Mouse (Mus musculus) forebrain, embryonic 11.5 days (tissue): ENCODE results near the gene St6galnac6. TPM values are rescaled to one million over a fixed set of nuclear protein-coding genes. Genes with fewer than 3 reads are reported as not detected.
A peak's percentile ranks its signal among the peaks of the same experiment; 100 is the strongest.

ENCODE experiments used
- ATAC-seq: fragments of 200-750 bp; cut with Nextera tagmentation; replicated peaks from 2 replicates; pipeline ENCODE4 v1.8.0; 2017; ENCODE audit warnings: moderate TSS enrichment; ENCODE audit not compliant: low FRiP score
- DNase-seq: peaks from one replicate; pipeline ENCODE4 v3.0.0-alpha.2; 2017; ENCODE audit warnings: low spot score
- H3K27ac ChIP-seq: fragments of 300-500 bp; sonication (generic); 2 replicates; pipeline ENCODE4 v1.5.1; 2014; ENCODE audit warnings: low read depth, low read length
- H3K27me3 ChIP-seq: fragments of 300-500 bp; sonication (generic); 2 replicates; pipeline ENCODE4 v1.6.1; 2014; ENCODE audit warnings: mild to moderate bottlenecking, low read length, mixed read lengths; ENCODE audit not compliant: control insufficient read depth, insufficient read depth
- H3K36me3 ChIP-seq: fragments of 300-500 bp; sonication (generic); 2 replicates; pipeline ENCODE4 v1.6.1; 2014; ENCODE audit warnings: mild to moderate bottlenecking, low read length, moderate library complexity, mixed read lengths; ENCODE audit not compliant: control insufficient read depth, insufficient read depth
- H3K4me1 ChIP-seq: fragments of 300-500 bp; sonication (generic); replicated peaks from 2 replicates; pipeline ENCODE4 v1.6.1; 2014; ENCODE audit warnings: low read length, mixed read lengths; ENCODE audit not compliant: control insufficient read depth, insufficient read depth
- H3K4me2 ChIP-seq: fragments of 300-500 bp; sonication (generic); 2 replicates; pipeline ENCODE4 v1.6.1; 2014; ENCODE audit warnings: low read depth, mild to moderate bottlenecking, low read length, moderate library complexity, mixed read lengths; ENCODE audit not compliant: severe bottlenecking
- H3K4me3 ChIP-seq: fragments of 300-500 bp; sonication (generic); 2 replicates; pipeline ENCODE4 v1.5.1; 2014; ENCODE audit warnings: low read depth, low read length
- H3K9ac ChIP-seq: fragments of 300-500 bp; sonication (generic); 2 replicates; pipeline ENCODE4 v1.6.1; 2014; ENCODE audit warnings: low read length
- H3K9me3 ChIP-seq: fragments of 300-500 bp; sonication (generic); 2 replicates; pipeline ENCODE4 v1.6.1; 2016; ENCODE audit warnings: low read length, mixed read lengths; ENCODE audit not compliant: control insufficient read depth
- WGBS: fragments of 180-500 bp; shearing (Covaris S2); extraction: QIAGEN DNeasy Blood & Tissue Kit; methylation state at CpG from one replicate; pipeline ENCODE4 v1.1.7; 2014; 5-methylcytosine and 5-hydroxymethylcytosine counted together
- polyA plus RNA-seq: library from polyadenylated mRNA; unstranded; fragments of >200 nt; fragmentation: Nextera tagmentation; extraction: Ambion mirVana; gene quantifications from 2 replicates; pipeline ENCODE4 v1.2.1, GENCODE M21; 2014

St6galnac6 gene
- polyA plus RNA-seq, 1 experiment from 2014 or later: 5.1 TPM

- no peak overlapping the region for H3K4me2 ChIP-seq
- H3K27ac ChIP-seq: no peak overlapping the region
- H3K9me3 ChIP-seq: no peaks in the 10 kb centered on the region
- H3K4me1 ChIP-seq: no peaks in the 10 kb centered on the region; the same call in 1 of the 2 replicates
- H3K27me3 ChIP-seq: no peaks in the 10 kb centered on the region
- WGBS: 90% methylated on average over 3 of the region's 3 CpGs
- H3K36me3 ChIP-seq: no peaks in the 10 kb centered on the region
- H3K9ac ChIP-seq: no peak overlapping the region
- ATAC-seq (no peak), DNase-seq (no peak)
- no peak overlapping the region for H3K4me3 ChIP-seq
Measured at GRCm38 (mm10) chr2:32568941-32569340, 30.6 kb upstream of the St6galnac6 start.

DNA sequence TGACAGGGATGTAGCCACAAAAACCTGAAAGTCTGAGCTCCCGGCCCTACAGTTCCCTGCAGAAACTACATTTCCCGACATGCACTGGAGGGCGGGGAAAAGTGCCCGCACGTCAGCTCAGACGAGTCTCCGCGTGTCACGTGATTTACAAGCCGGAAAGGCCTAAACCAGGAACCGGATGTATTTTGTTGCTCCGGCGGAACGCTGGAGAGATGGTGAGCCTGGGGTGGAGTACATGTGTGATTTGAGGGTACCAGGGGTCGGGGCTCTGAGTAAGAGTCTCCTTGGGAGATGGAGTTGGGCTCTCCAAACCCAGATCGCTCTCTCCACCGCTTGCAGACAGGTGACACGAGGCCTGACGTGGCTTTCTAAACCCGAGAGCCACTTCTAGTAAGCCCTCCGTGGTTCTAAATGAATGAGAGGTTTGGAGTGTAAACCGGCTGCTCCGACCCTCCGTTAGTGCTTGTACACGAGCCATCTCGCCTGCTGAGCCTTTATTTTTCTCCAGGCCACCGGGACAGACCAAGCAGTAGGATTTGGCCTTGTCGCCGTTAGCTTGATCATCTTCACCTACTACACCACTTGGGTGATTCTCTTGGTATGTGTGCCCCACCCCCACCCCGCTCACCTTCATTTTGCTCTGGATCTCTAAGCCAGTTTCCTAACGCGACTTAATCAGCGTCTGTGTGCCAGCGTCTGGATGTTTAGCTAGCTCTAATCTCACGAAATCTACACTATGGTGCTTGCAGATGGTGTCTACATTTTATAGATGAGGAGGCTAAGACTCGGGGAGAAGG is 28.6 kb upstream of the St6galnac6 start, which contains the start of gene Dpm2:
Gene Dpm2, plus strand, starts transcription at position 161 of the 797 bp plus-strand sequence.
- Histone ChIP-seq H3K9ac (peak within 1 kb of the TSS; percentile 69), H3K4me3 (peak within 1 kb of the TSS; percentile 72), H3K9me3 (no peaks in the 10 kb centered on the region), H3K4me1 (no peaks in the 10 kb centered on the region; the same call in 1 of the 2 replicates), H3K4me2 (peak within 1 kb of the TSS; percentile 83), H3K36me3 (no peaks in the 10 kb centered on the region), H3K27me3 (no peaks in the 10 kb centered on the region), H3K27ac (no peak within 1 kb of the TSS)
- DNase-seq: peak; percentile 90
- peak; percentile 77 for ATAC-seq
- WGBS: 2% methylated on average over 36 of the region's 36 CpGs

- H3K4me1 ChIP-seq: no peaks in the 10 kb centered on the region; the same call in 1 of the 2 replicates
- no peaks in the 10 kb centered on the region for H3K9me3 ChIP-seq
- no peaks in the 10 kb centered on the region for H3K36me3 ChIP-seq
- 95% methylated on average over 11 of the region's 11 CpGs for WGBS
- no peak overlapping the region for H3K9ac ChIP-seq
- ATAC-seq (no peak), DNase-seq (no peak)
- no peak overlapping the region for H3K27ac ChIP-seq
- peaks cover 2% of the 10 kb centered on the region for H3K27me3 ChIP-seq
- H3K4me2 ChIP-seq: no peak overlapping the region
- no peak overlapping the region for H3K4me3 ChIP-seq
Measured at GRCm38 (mm10) chr2:32572196-32572595, 27.3 kb upstream of the St6galnac6 start.

- H3K9me3 ChIP-seq: no peaks in the 10 kb centered on the region
- H3K27me3 ChIP-seq: peaks cover 8% of the 10 kb centered on the region
- H3K4me2 ChIP-seq: peak within 1 kb of the TSS; percentile 88
- no peak for DNase-seq
- H3K4me3 ChIP-seq: peak within 1 kb of the TSS; percentile 35
- peak within 1 kb of the TSS; percentile 49 for H3K9ac ChIP-seq
- 73% methylated on average over 6 of the region's 6 CpGs for WGBS
- no peak for ATAC-seq
- H3K36me3 ChIP-seq: no peaks in the 10 kb centered on the region
- H3K4me1 ChIP-seq: no peaks in the 10 kb centered on the region; the same call in 1 of the 2 replicates
- no peak within 1 kb of the TSS for H3K27ac ChIP-seq
Measured at GRCm38 (mm10) chr2:32574497-32574896, 25.0 kb upstream of the St6galnac6 start, which contains the start of gene Pip5kl1. Gene Pip5kl1, plus strand, starts transcription at chr2:32574797.

GRCm38 (mm10) chr2:32574901-32575585 is 24.5 kb upstream of the St6galnac6 start:
- no peaks in the 10 kb centered on the region for H3K9me3 ChIP-seq
- H3K4me1 ChIP-seq: no peaks in the 10 kb centered on the region; the same call in 1 of the 2 replicates
- H3K9ac ChIP-seq: peak overlapping the region; percentile 49
- peak; percentile 74 for DNase-seq
- no peak for ATAC-seq
- H3K4me3 ChIP-seq: peak overlapping the region; percentile 35
- peak overlapping the region; percentile 88 for H3K4me2 ChIP-seq
- no peak overlapping the region for H3K27ac ChIP-seq
- H3K36me3 ChIP-seq: no peaks in the 10 kb centered on the region
- peaks cover 11% of the 10 kb centered on the region for H3K27me3 ChIP-seq
- 2% methylated on average over 26 of the region's 26 CpGs for WGBS

GRCm38 (mm10) chr2:32575586-32576160 is 23.8 kb upstream of the St6galnac6 start, which contains the start of gene 9430097D07Rik:
Gene 9430097D07Rik, minus strand, starts transcription at chr2:32575684.
- WGBS: 3% methylated on average over 28 of the region's 28 CpGs
- ATAC-seq: peak; percentile 71; the same call in 1 of the 2 replicates
- Histone ChIP-seq H3K9me3 (no peaks in the 10 kb centered on the region), H3K36me3 (no peaks in the 10 kb centered on the region), H3K4me3 (peak within 1 kb of the TSS; percentile 35), H3K4me1 (no peaks in the 10 kb centered on the region; the same call in 1 of the 2 replicates), H3K4me2 (peak within 1 kb of the TSS; percentile 88), H3K27ac (no peak within 1 kb of the TSS), H3K9ac (peak within 1 kb of the TSS; percentile 49), H3K27me3 (peaks cover 12% of the 10 kb centered on the region)
- DNase-seq: peak; percentile 84

GRCm38 (mm10) chr2:32576532-32576931 is 23.0 kb upstream of the St6galnac6 start:
- H3K9ac ChIP-seq: no peak overlapping the region
- H3K36me3 ChIP-seq: no peaks in the 10 kb centered on the region
- ATAC-seq: no peak
- H3K27ac ChIP-seq: no peak overlapping the region
- H3K27me3 ChIP-seq: peaks cover 12% of the 10 kb centered on the region
- H3K4me3 ChIP-seq: no peak overlapping the region
- H3K9me3 ChIP-seq: no peaks in the 10 kb centered on the region
- H3K4me1 ChIP-seq: no peaks in the 10 kb centered on the region; the same call in 1 of the 2 replicates
- WGBS: 87% methylated on average over 9 of the region's 9 CpGs
- no peak overlapping the region for H3K4me2 ChIP-seq
- DNase-seq: no peak
